Mouse (Mus musculus): ENCODE results near the gene Sf3a2.

DNA sequence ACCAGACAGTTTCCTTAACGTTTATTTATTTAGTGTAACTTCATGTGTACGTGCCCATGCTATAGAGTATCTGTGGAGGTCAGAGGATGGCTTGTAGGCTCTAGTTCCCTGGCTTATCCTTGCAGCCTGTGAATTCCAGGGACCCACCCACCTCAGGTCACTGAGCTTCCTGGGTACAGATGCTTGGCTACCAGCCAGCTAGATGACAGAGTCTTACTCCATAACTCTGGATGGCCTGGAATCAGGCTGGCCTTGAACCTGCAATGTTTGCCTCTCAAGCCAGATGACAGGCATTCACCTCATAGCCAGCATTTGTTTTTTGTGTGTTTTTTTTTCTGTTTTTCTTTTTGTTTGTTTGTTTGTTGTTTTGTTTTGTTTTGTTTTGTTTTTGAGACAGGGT lies 19.2 kb downstream of the Sf3a2 start:
- TF ChIP-seq POLR2A (IDR thresholded peaks at IDR 0.05; ENCODE audit: insufficient read length, low read depth) (no peak), POLR2AphosphoS2 (IDR thresholded peaks at IDR 0.05; ENCODE audit: insufficient read length, low read depth) (no peak), SRF (IDR thresholded peaks at IDR 0.05; ENCODE audit: control insufficient read depth, insufficient read length, low read depth) (no peak)
